ENCODE assay signal across 7 mouse cellular contexts in genomic region chr1:75052091-75052490, GRCm38 (mm10).
DNase-seq lines count a peak whose midpoint lies in the region; ATAC-seq and TF ChIP-seq lines count a peak whose summit lies in the region.

No protein-coding gene starts in this region.

- H3K36me3 ChIP-seq in intestine, postnatal 0 days (ENCODE audit: control insufficient read depth, insufficient read depth): no peaks in the 10 kb centered on the region
- no peaks in the 10 kb centered on the region for H3K36me3 ChIP-seq in intestine, embryonic 15.5 days
- no peaks in the 10 kb centered on the region for H3K36me3 ChIP-seq in ES-E14 (ENCODE audit: control insufficient read depth, insufficient read depth, low read length, poor library complexity, severe bottlenecking)

- H3K9ac ChIP-seq in intestine, postnatal 0 days (ENCODE audit: low read depth, low read length): no peak overlapping the region
- no peak overlapping the region for H3K9ac ChIP-seq in intestine, embryonic 15.5 days
- H3K9ac ChIP-seq in ES-E14 (ENCODE audit: insufficient read depth, low read depth, low read length, poor library complexity, severe bottlenecking): no peak overlapping the region

- no peaks in the 10 kb centered on the region for H3K4me1 ChIP-seq in intestine, postnatal 0 days (replicated peaks; ENCODE audit: control insufficient read depth, insufficient read depth, low read length)
- peaks cover 5% of the 10 kb centered on the region; the same call in 1 of the 2 replicates for H3K4me1 ChIP-seq in intestine, embryonic 15.5 days (replicated peaks)
- no peaks in the 10 kb centered on the region for H3K4me1 ChIP-seq in ES-E14 (ENCODE audit: control insufficient read depth in 2 of 2, insufficient read depth in 2 of 2, low read length in 2 of 2, poor library complexity in 1 of 2)

- peak; percentile 80 for TF ChIP-seq CTCF in intestine, postnatal 0 days (IDR thresholded peaks at IDR 0.05; ENCODE audit: low read depth)

- WGBS in intestine, postnatal 0 days: 20% methylated on average over 4 of the region's 4 CpGs
- 20% methylated on average over 4 of the region's 4 CpGs for WGBS in intestine, embryonic 15.5 days

- peak; percentile 1 for DNase-seq in CD4-positive helper T cell, adult 2 months (ENCODE audit: low read depth, low spot score)
- no peak for DNase-seq in ES-E14 (ENCODE audit: low read depth, low spot score)
- peak; percentile 33 to 49 for DNase-seq in layer of hippocampus, postnatal 10 days (ENCODE audit: low spot score in 2 of 2)
- no peak for DNase-seq in T-cell, adult 2 months (ENCODE audit: low spot score)
- DNase-seq in spleen, postnatal 10 days (ENCODE audit: low spot score in 2 of 2): no peak

- H3K27ac ChIP-seq in intestine, postnatal 0 days (ENCODE audit: low read depth, low read length): no peak overlapping the region
- H3K27ac ChIP-seq in intestine, embryonic 15.5 days: no peak overlapping the region
- H3K27ac ChIP-seq in ES-E14 (ENCODE audit: insufficient read depth, low read depth, low read length, poor library complexity, severe bottlenecking): no peak overlapping the region

- in situ Hi-C loops in ES-E14 (cut with MboI; ENCODE audit: low sequenced_read_pairs in 2 of 2, unreplicated experiment in 2 of 2): no loop called here

- no peak overlapping the region for H3K4me3 ChIP-seq in intestine, postnatal 0 days (ENCODE audit: low read depth, low read length)
- H3K4me3 ChIP-seq in intestine, embryonic 15.5 days (replicated peaks): no peak overlapping the region
- H3K4me3 ChIP-seq in ES-E14 (ENCODE audit: insufficient read depth in 1 of 2, low read depth in 1 of 2, low read length in 2 of 2, poor library complexity in 1 of 2, severe bottlenecking in 1 of 2): no peak overlapping the region

- H3K27me3 ChIP-seq in intestine, postnatal 0 days (replicated peaks; ENCODE audit: control insufficient read depth, insufficient read depth, low read length): no peaks in the 10 kb centered on the region
- no peaks in the 10 kb centered on the region for H3K27me3 ChIP-seq in intestine, embryonic 15.5 days (replicated peaks)

- H3K4me2 ChIP-seq in intestine, postnatal 0 days (replicated peaks; ENCODE audit: low read depth): no peak overlapping the region
- H3K4me2 ChIP-seq in intestine, embryonic 15.5 days (replicated peaks): no peak overlapping the region

- ATAC-seq in intestine, postnatal 0 days: no peak
- ATAC-seq in intestine, embryonic 15.5 days: no peak

- no peaks in the 10 kb centered on the region for H3K9me3 ChIP-seq in intestine, postnatal 0 days (ENCODE audit: control insufficient read depth)
- no peaks in the 10 kb centered on the region for H3K9me3 ChIP-seq in intestine, embryonic 15.5 days
- H3K9me3 ChIP-seq in ES-E14 (ENCODE audit: control insufficient read depth, insufficient read depth, low read depth, low read length): no peaks in the 10 kb centered on the region

TF ChIP-seq in ES-E14, 5 proteins besides CTCF, POLR2A, EP300 and RAD21:
- no peak for TF ChIP-seq HCFC1 (IDR thresholded peaks at IDR 0.05; ENCODE audit: borderline replicate concordance, insufficient read depth, low read length)
- TF ChIP-seq ZC3H11A (IDR thresholded peaks at IDR 0.05; ENCODE audit: borderline replicate concordance, low read depth, low read length): 0 out of 2 replicates have a peak, but pooled peaks have one; percentile 17
TF ChIP-seq in ES-E14: peak in this region for 1.

Comparison
In these comparisons a context has a peak if more than half of its experiments do, and no peak if none do; other contexts are left out.
1. DNase-seq: peak in CD4-positive helper T cell, adult 2 months (single experiment) and layer of hippocampus, postnatal 10 days (2 of 2); none in ES-E14 (single experiment), T-cell, adult 2 months (single experiment) and spleen, postnatal 10 days (0 of 2).